ENCODE assay signal across 8 mouse cellular contexts in genomic region chr1:34218323-34218722, GRCm38 (mm10).
A peak's percentile ranks its signal among the peaks of the same experiment; 100 is the strongest.
DNase-seq lines count a peak whose midpoint lies in the region; ATAC-seq and TF ChIP-seq lines count a peak whose summit lies in the region.

No protein-coding gene starts in this region.

- peak; percentile 63 for ATAC-seq in activated CD4-positive, CD25-positive, alpha-beta regulatory T cell, adult 4 months
- ATAC-seq in intestine, embryonic 16.5 days = peak; percentile 74
- ATAC-seq in midbrain, embryonic 12.5 days (ENCODE audit: low FRiP score, low read depth) = peak; percentile 78
- no peak; the same call in 1 of the 2 replicates for ATAC-seq in erythroblast, adult 5-6 weeks (replicated peaks; ENCODE audit: low FRiP score, poor library complexity, severe bottlenecking)

- H3K9ac ChIP-seq in intestine, embryonic 16.5 days (ENCODE audit: low read depth, low read length) = no peak overlapping the region
- no peak overlapping the region for H3K9ac ChIP-seq in midbrain, embryonic 12.5 days (replicated peaks)

- DNase-seq in cerebellum, postnatal 36 days = peak; percentile 85
- peak; percentile 55 to 61 for DNase-seq in gastrocnemius, adult 8-10 months (ENCODE audit: low spot score in 2 of 2)
- peak; percentile 70 to 74 for DNase-seq in left cerebral cortex, postnatal 25 days (ENCODE audit: low spot score in 2 of 2)

- H3K4me1 ChIP-seq in intestine, embryonic 16.5 days (ENCODE audit: control insufficient read depth, insufficient read depth, low read length) = no peaks in the 10 kb centered on the region
- H3K4me1 ChIP-seq in midbrain, embryonic 12.5 days = 0 out of 2 replicates have a peak, but pooled peaks cover 2% of the 10 kb centered on the region
- no peaks in the 10 kb centered on the region for H3K4me1 ChIP-seq in small intestine, adult 2 months (ENCODE audit: control insufficient read depth, insufficient read depth, insufficient read length, low read length)

- no peak overlapping the region for H3K4me2 ChIP-seq in intestine, embryonic 16.5 days (ENCODE audit: low read depth, low read length)
- H3K4me2 ChIP-seq in midbrain, embryonic 12.5 days (replicated peaks) = no peak overlapping the region

- 30% methylated on average over 6 of the region's 6 CpGs for WGBS in intestine, embryonic 16.5 days
- 40% methylated on average over 6 of the region's 6 CpGs for WGBS in midbrain, embryonic 12.5 days
- 16% methylated on average over 6 of the region's 6 CpGs for WGBS in small intestine, adult 2 months

- peak; percentile 92; the same call in 1 of the 2 replicates for TF ChIP-seq CTCF in small intestine, adult 2 months (IDR thresholded peaks at IDR 0.05; ENCODE audit: extremely low read depth, insufficient read length, insufficient replicate concordance, low read depth, low read length)

- intact Hi-C loops in left cerebral cortex, postnatal 25 days (cut with DNase I) = loop anchor here (2.0 kb wide), 1 partner anchor 192 kb away; no protein-coding TSS in a partner anchor

- no peak overlapping the region for H3K4me3 ChIP-seq in intestine, embryonic 16.5 days (ENCODE audit: low read length)
- no peak overlapping the region for H3K4me3 ChIP-seq in midbrain, embryonic 12.5 days
- no peak overlapping the region for H3K4me3 ChIP-seq in small intestine, adult 2 months (ENCODE audit: low read depth, low read length)

- H3K9me3 ChIP-seq in intestine, embryonic 16.5 days (ENCODE audit: control insufficient read depth, low read length) = no peaks in the 10 kb centered on the region
- no peaks in the 10 kb centered on the region for H3K9me3 ChIP-seq in midbrain, embryonic 12.5 days

- no peak for TF ChIP-seq POLR2A in small intestine, adult 2 months (IDR thresholded peaks at IDR 0.05; ENCODE audit: low read depth, low read length)

- no peaks in the 10 kb centered on the region for H3K27me3 ChIP-seq in intestine, embryonic 16.5 days (replicated peaks; ENCODE audit: control insufficient read depth, insufficient read depth, low read length)
- peaks cover 12% of the 10 kb centered on the region; the same call in 1 of the 2 replicates for H3K27me3 ChIP-seq in midbrain, embryonic 12.5 days
- H3K27me3 ChIP-seq in small intestine, adult 2 months (ENCODE audit: control insufficient read depth, insufficient read depth, low read length) = no peaks in the 10 kb centered on the region

- no peaks in the 10 kb centered on the region for H3K36me3 ChIP-seq in intestine, embryonic 16.5 days (ENCODE audit: control insufficient read depth, insufficient read depth, low read length)
- peaks cover 44% of the 10 kb centered on the region for H3K36me3 ChIP-seq in midbrain, embryonic 12.5 days
- H3K36me3 ChIP-seq in small intestine, adult 2 months (ENCODE audit: control insufficient read depth, insufficient read depth, low read length) = peaks cover 24% of the 10 kb centered on the region

- H3K27ac ChIP-seq in intestine, embryonic 16.5 days (ENCODE audit: low read length) = no peak overlapping the region
- no peak overlapping the region for H3K27ac ChIP-seq in midbrain, embryonic 12.5 days (replicated peaks)
- H3K27ac ChIP-seq in small intestine, adult 2 months (ENCODE audit: insufficient read depth, low read depth, low read length) = no peak overlapping the region
